Mouse (Mus musculus): ENCODE results near the gene Vmn1r77.

GRCm38 (mm10) chr7:12040664-12041063, 4.1 kb downstream of the Vmn1r77 start:
- TF ChIP-seq CTCF (IDR thresholded peaks at IDR 0.05; ENCODE audit: low read depth, low read length), result no peak
- TF ChIP-seq POLR2A (IDR thresholded peaks at IDR 0.05; ENCODE audit: borderline replicate concordance, low read depth, low read length), result no peak

All from bone marrow macrophage, adult 2 months (primary cell).